Mouse (Mus musculus) hematopoietic stem cell, adult 5-6 weeks (primary cell): Measurements from ENCODE around the gene Zfp641. TPM values are rescaled to one million over a fixed set of nuclear protein-coding genes. Genes with fewer than 3 reads are reported as not detected.

Experiments
- ATAC-seq, 2 experiments: fragments of 125-278 bp in 1 of 2; replicated peaks in 1 of 2; 2 replicates each; pipeline ENCODE4 v1.8.0; 2016 to 2017; ENCODE audit warnings: inconsistent platforms in 2 of 2, mild to moderate bottlenecking in 2 of 2, moderate number of reproducible peaks in 2 of 2, low read depth in 1 of 2, moderate TSS enrichment in 1 of 2; ENCODE audit not compliant: low FRiP score in 2 of 2, poor library complexity in 2 of 2, severe bottlenecking in 2 of 2, insufficient read depth in 1 of 2, low TSS enrichment in 1 of 2
- total RNA-seq: library from RNA; stranded (forward); fragments of 172-1452, 232-1000 nt; gene quantifications from 2 replicates; pipeline ENCODE4 v1.2.3, GENCODE M21; 2017

Zfp641 gene
- total RNA-seq, result not detected in 2 replicates

- no peak; a peak in 1 of 4 replicates for ATAC-seq
Measured at GRCm38 (mm10) chr15:98295628-98296551, at the start of gene Zfp641. Zfp641 (minus strand) TSS chr15:98296161.

GRCm38 (mm10) chr15:98340887-98341286 lies 44.9 kb upstream of the Zfp641 start, which contains the start of gene Olfr284:
Olfr284 (minus strand) TSS chr15:98340987.
- ATAC-seq, result no peak

- no peak for ATAC-seq
Measured at GRCm38 (mm10) chr15:98317177-98317724, 21.3 kb upstream of the Zfp641 start, which contains the start of gene Olfr285. Olfr285 (minus strand) TSS chr15:98317353.

GRCm38 (mm10) chr15:98315703-98316102 lies 19.7 kb upstream of the Zfp641 start:
- ATAC-seq, result no peak

- ATAC-seq, result no peak
Measured at GRCm38 (mm10) chr15:98293651-98294050, 2.3 kb downstream of the Zfp641 start.

- no peak for ATAC-seq
Measured at GRCm38 (mm10) chr15:98288566-98288965, 7.4 kb downstream of the Zfp641 start.

- no peak for ATAC-seq
Measured at GRCm38 (mm10) chr15:98286418-98286817, 9.5 kb downstream of the Zfp641 start.

GRCm38 (mm10) chr15:98257776-98258175 lies 38.2 kb downstream of the Zfp641 start:
- ATAC-seq, result no peak

GRCm38 (mm10) chr15:98257193-98257592 lies 38.8 kb downstream of the Zfp641 start, which contains the start of gene H1fnt:
H1fnt (minus strand) TSS chr15:98257293.
- ATAC-seq, result no peak

- no peak for ATAC-seq
Measured at GRCm38 (mm10) chr15:98256271-98256670, 39.7 kb downstream of the Zfp641 start.

Other genes with a start within 250 kb of the Zfp641 start
- gene Pfkm, start 203.6 kb downstream of the Zfp641 start, total RNA-seq, result 38.0 and 41.3 TPM in 2 replicates
- 58.2 and 63.0 TPM in 2 replicates for gene Senp1, start 202.4 kb downstream of the Zfp641 start, total RNA-seq
- gene Asb8, start 130.5 kb downstream of the Zfp641 start, total RNA-seq, result 17.2 and 20.4 TPM in 2 replicates
- 0.10 TPM in 1 of 2 replicates, not detected in the other for gene Ccdc184, start 129.0 kb downstream of the Zfp641 start, total RNA-seq
- not detected in 2 replicates for gene Olfr288, start 100.6 kb downstream of the Zfp641 start, total RNA-seq
- not detected in 2 replicates for gene Gm44579, start 75.2 kb downstream of the Zfp641 start, total RNA-seq
- not detected in 2 replicates for gene Olfr287, start 75.1 kb downstream of the Zfp641 start, total RNA-seq
- not detected in 2 replicates for gene Olfr286, start 61.7 kb downstream of the Zfp641 start, total RNA-seq
- gene H1fnt, start 38.9 kb downstream of the Zfp641 start, total RNA-seq, result not detected in 2 replicates
- gene Olfr285, start 21.2 kb upstream of the Zfp641 start, total RNA-seq, result not detected in 2 replicates
- gene Olfr284, start 44.8 kb upstream of the Zfp641 start, total RNA-seq, result not detected in 2 replicates
- gene Olfr283, start 84.8 kb upstream of the Zfp641 start, total RNA-seq, result not detected in 2 replicates
- not detected in 2 replicates for gene Olfr282, start 135.1 kb upstream of the Zfp641 start, total RNA-seq
- gene Olfr281, start 156.4 kb upstream of the Zfp641 start, total RNA-seq, result not detected in 2 replicates
- not detected in 2 replicates for gene OR5BS1P, start 173.7 kb upstream of the Zfp641 start, total RNA-seq
- not detected in 2 replicates for gene Lalba, start 186.6 kb upstream of the Zfp641 start, total RNA-seq
- gene Olfr279, start 196.2 kb upstream of the Zfp641 start, total RNA-seq, result not detected in 2 replicates
- gene Kansl2, start 238.1 kb upstream of the Zfp641 start, total RNA-seq, result 55.2 and 57.8 TPM in 2 replicates